Mouse (Mus musculus) lung, postnatal 0 days (tissue): ENCODE measurements around the gene Shd. TPM values are rescaled to one million over a fixed set of nuclear protein-coding genes. Genes with fewer than 3 reads are reported as not detected.
"Not testable (repeated sequence)": the region's sequence is repeated elsewhere in the genome, so short reads cannot be mapped to it uniquely, and the experiment has no call there.

Source experiments
- ATAC-seq: fragments of 200-750 bp; cut with Nextera tagmentation; 2 replicates; pipeline ENCODE4 v1.8.0; 2017; ENCODE audit warnings: moderate library complexity
- DNase-seq: peaks from one replicate; pipeline ENCODE4 v3.0.0-alpha.2; 2016; ENCODE audit warnings: low spot score
- H3K27ac ChIP-seq: fragments of 300-500 bp; sonication (generic); 2 replicates; pipeline ENCODE4 v1.5.1; 2014; ENCODE audit warnings: antibody characterized with exemption, mild to moderate bottlenecking, low read length, mixed read lengths
- H3K27me3 ChIP-seq: fragments of 300-500 bp; sonication (generic); replicated peaks from 2 replicates; pipeline ENCODE4 v1.6.1; 2014; ENCODE audit warnings: low read length, mixed read lengths; ENCODE audit not compliant: insufficient read depth
- H3K36me3 ChIP-seq: fragments of 300-500 bp; sonication (generic); 2 replicates; pipeline ENCODE4 v1.6.1; 2014; ENCODE audit warnings: low read length, mixed read lengths; ENCODE audit not compliant: insufficient read depth
- H3K4me1 ChIP-seq: fragments of 300-500 bp; sonication (generic); 2 replicates; pipeline ENCODE4 v1.6.1; 2014; ENCODE audit warnings: antibody characterized with exemption, low read depth, low read length, mixed read lengths; ENCODE audit not compliant: insufficient read depth
- H3K4me2 ChIP-seq: fragments of 300-500 bp; sonication (generic); replicated peaks from 2 replicates; pipeline ENCODE4 v1.6.1; 2014; ENCODE audit warnings: low read depth, mild to moderate bottlenecking, low read length, moderate library complexity, mixed read lengths
- H3K4me3 ChIP-seq: fragments of 300-500 bp; sonication (generic); 2 replicates; pipeline ENCODE4 v1.5.1; 2014; ENCODE audit warnings: low read depth, low read length
- H3K9ac ChIP-seq: fragments of 300-500 bp; sonication (generic); replicated peaks from 2 replicates; pipeline ENCODE4 v1.6.1; 2014; ENCODE audit warnings: low read depth, mild to moderate bottlenecking
- H3K9me3 ChIP-seq: fragments of 300-500 bp; sonication (generic); 2 replicates; pipeline ENCODE4 v1.6.1; 2016; ENCODE audit warnings: low read length, mixed read lengths
- CTCF ChIP-seq: IDR thresholded peaks from 2 replicates; pipeline ENCODE4 v1.5.1; 2016; ENCODE audit warnings: antibody characterized with exemption, mild to moderate bottlenecking
- EP300 ChIP-seq: IDR thresholded peaks from 2 replicates; pipeline ENCODE4 v1.6.1; 2016; ENCODE audit warnings: antibody characterized with exemption, mild to moderate bottlenecking, control low read depth
- WGBS: fragments of 180-500 bp; shearing (Covaris S2); extraction: QIAGEN DNeasy Blood & Tissue Kit; methylation state at CpG from one replicate; pipeline ENCODE4 v1.1.7; 2014; 5-methylcytosine and 5-hydroxymethylcytosine counted together
- polyA plus RNA-seq: library from polyadenylated mRNA; unstranded; fragments of >200 nt; fragmentation: Nextera tagmentation; extraction: Ambion mirVana; gene quantifications from 2 replicates; pipeline ENCODE4 v1.2.1, GENCODE M21; 2015

Gene Shd
- 3.1 and 3.4 TPM in 2 replicates for polyA plus RNA-seq

GRCm38 (mm10) chr17:55969966-55970891 lies at the start of gene Shd:
Shd (plus strand) TSS chr17:55970467.
- H3K4me1 ChIP-seq = no peaks in the 10 kb centered on the region
- H3K4me3 ChIP-seq = peak within 1 kb of the TSS; percentile 36
- peaks cover 11% of the 10 kb centered on the region for H3K36me3 ChIP-seq
- no peak within 1 kb of the TSS for H3K27ac ChIP-seq
- H3K4me2 ChIP-seq = peak within 1 kb of the TSS; percentile 80
- DNase-seq (no peak), ATAC-seq (peak; percentile 37)
- H3K9me3 ChIP-seq = no peaks in the 10 kb centered on the region
- peak within 1 kb of the TSS; percentile 27 for H3K9ac ChIP-seq
- no peaks in the 10 kb centered on the region for H3K27me3 ChIP-seq
- 11% methylated on average over 52 of the region's 55 CpGs for WGBS
- no peak for TF ChIP-seq EP300
- no peak; the same call in 1 of the 2 replicates for TF ChIP-seq CTCF

DNA sequence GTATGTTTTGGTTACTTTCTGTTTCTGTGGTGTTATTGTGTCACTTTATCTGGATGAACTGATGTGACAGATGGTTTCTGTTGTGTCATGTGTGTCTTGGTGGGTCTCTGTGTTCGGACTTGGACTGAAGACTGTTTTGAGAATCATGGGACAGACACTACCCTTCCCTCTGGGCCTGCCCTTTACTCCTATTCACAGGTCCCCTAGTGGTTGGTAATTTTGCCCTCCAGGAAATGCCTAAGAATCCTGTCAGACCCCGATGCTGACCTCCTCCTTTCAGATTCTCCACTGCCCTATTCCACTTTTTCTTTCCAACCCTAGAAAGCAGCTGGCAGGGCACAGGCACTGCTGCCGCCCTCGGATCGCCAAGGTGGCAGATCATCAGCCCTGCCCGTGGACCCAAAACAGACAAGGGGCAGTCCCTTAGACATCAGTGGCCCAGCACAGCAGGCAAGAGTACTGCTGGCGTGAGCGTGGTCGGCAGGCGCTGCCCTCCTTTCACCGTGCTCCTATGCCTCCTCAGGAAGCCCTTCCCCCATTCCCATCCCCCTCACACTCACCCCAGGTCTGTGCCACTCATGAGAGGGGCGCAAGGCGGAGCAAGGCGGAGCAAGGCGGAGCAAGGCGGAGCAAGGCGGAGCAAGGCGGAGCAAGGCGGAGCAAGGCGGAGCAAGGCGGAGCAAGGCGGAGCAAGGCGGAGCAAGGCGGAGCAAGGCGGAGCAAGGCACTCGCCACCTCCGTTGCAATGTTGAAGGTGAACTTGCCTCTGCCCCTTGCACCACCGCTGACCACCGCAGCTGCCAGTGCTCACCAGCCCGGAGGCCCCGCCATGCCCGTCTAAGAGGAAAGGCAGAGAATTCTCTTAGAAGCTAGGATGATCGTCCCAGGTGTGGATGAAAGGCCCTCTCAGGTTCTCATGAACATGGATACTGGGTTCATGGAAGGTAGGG lies 38.4 kb upstream of the Shd start:
- Histone ChIP-seq H3K27ac (peak overlapping the region; percentile 81), H3K4me1 (no peaks in the 10 kb centered on the region), H3K9me3 (no peaks in the 10 kb centered on the region), H3K4me3 (peak overlapping the region; percentile 61), H3K27me3 (no peaks in the 10 kb centered on the region), H3K36me3 (no peaks in the 10 kb centered on the region), H3K4me2 (peak overlapping the region; percentile 77), H3K9ac (peak overlapping the region; percentile 69)
- DNase-seq (peak; percentile 67), ATAC-seq (peak; percentile 95)
- WGBS = 2% methylated on average over 27 of the region's 33 CpGs
- no peak for TF ChIP-seq EP300
- peak; percentile 55 for TF ChIP-seq CTCF

DNA sequence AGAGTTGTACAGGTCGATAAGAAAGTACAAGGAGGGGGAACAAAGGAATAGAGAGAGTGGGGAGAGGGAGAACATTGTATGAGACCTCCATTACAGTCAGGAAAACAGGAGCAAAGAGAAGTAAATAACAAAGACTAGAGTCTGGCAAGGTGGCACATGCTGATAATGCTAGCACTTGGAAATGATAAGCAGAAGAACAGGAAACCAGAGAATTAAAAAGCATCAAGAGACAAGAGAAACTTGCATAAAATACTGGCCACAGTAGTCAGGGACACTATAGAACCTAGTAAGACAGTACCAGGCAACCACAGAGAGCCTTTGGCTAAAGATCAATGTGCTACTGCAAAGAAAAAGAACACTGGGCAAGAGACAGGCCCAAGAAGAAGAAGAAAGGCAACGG lies 37.6 kb upstream of the Shd start:
- H3K27ac ChIP-seq = no peak overlapping the region
- H3K4me2 ChIP-seq = peak overlapping the region; percentile 77
- TF ChIP-seq EP300 = no peak
- no peak for TF ChIP-seq CTCF
- peak overlapping the region; percentile 61; the same call in 1 of the 2 replicates for H3K4me3 ChIP-seq
- no peaks in the 10 kb centered on the region for H3K4me1 ChIP-seq
- 71% methylated on average over 2 of the region's 2 CpGs for WGBS
- no peaks in the 10 kb centered on the region for H3K36me3 ChIP-seq
- no peaks in the 10 kb centered on the region for H3K9me3 ChIP-seq
- H3K27me3 ChIP-seq = no peaks in the 10 kb centered on the region
- peak overlapping the region; percentile 69; the same call in 1 of the 2 replicates for H3K9ac ChIP-seq
- no peak for ATAC-seq
- no peak for DNase-seq

GRCm38 (mm10) chr17:55933191-55933590 lies 37.1 kb upstream of the Shd start:
- H3K4me1 ChIP-seq = no peaks in the 10 kb centered on the region
- ATAC-seq (no peak), DNase-seq (no peak)
- no peak overlapping the region for H3K4me2 ChIP-seq
- no peaks in the 10 kb centered on the region for H3K9me3 ChIP-seq
- WGBS = 96% methylated on average over 15 of the region's 15 CpGs
- no peaks in the 10 kb centered on the region for H3K27me3 ChIP-seq
- H3K36me3 ChIP-seq = 0 out of 2 replicates have a peak, but pooled peaks cover 2% of the 10 kb centered on the region
- H3K4me3 ChIP-seq = no peak overlapping the region
- no peak for TF ChIP-seq EP300
- TF ChIP-seq CTCF = no peak
- no peak overlapping the region for H3K9ac ChIP-seq
- H3K27ac ChIP-seq = no peak overlapping the region

- peak overlapping the region; percentile 71 for H3K4me2 ChIP-seq
- not testable (repeated sequence) for H3K36me3 ChIP-seq, H3K4me1 ChIP-seq, H3K27me3 ChIP-seq, H3K9me3 ChIP-seq
- H3K9ac ChIP-seq = peak overlapping the region; percentile 58; the same call in 1 of the 2 replicates
- H3K4me3 ChIP-seq = peak overlapping the region; percentile 43
- WGBS = 18% methylated on average over 10 of the region's 10 CpGs
- peak; percentile 78 for TF ChIP-seq EP300
- H3K27ac ChIP-seq = peak overlapping the region; percentile 89
- peak; percentile 74 for DNase-seq
- ATAC-seq = peak; percentile 20
Observed at GRCm38 (mm10) chr17:55944387-55944865, 25.8 kb upstream of the Shd start.

DNA sequence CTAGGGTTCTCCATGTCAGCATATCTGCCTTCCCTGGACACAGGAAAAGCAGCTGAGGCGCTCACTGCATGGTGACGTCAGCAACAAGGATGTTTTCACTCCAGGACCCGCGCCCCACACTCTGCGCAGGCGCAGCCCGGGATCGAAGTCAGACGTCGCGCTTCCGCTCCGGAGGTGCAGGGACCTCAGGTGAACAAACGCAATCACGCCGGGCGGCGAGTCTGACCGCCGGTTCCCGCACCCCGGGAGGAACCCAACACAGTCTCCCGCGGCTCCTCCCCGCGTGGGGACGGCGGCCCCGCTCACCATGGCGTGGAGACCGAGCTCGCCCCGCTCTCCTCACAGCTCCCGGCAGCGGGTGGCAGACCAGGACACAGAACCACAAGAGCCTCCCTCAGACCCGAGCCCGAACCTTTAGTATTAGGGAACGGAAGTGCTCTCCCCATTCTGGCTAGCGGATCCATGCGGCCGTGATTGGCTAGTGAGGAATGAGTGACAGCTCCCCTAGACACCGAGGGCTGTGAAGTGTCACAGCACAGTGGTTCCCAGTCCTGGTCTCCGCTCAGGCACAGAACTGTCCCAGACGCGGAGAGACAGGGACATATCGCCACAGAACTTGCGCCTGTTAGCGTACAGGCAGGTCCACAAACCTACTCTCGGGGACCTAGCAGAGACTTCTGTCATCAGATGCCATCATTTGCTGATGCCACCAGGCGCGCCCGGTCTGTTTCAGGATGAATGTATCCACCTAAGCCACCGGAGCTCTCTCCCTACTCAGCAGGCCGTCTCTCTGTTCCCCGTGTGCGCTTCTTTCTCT lies 25.2 kb upstream of the Shd start:
- H3K4me3 ChIP-seq = peak overlapping the region; percentile 43
- not testable (repeated sequence) for H3K36me3 ChIP-seq, H3K9me3 ChIP-seq, H3K27me3 ChIP-seq, H3K4me1 ChIP-seq
- DNase-seq (peak; percentile 82), ATAC-seq (peak; percentile 97)
- peak overlapping the region; percentile 58 for H3K9ac ChIP-seq
- peak overlapping the region; percentile 89 for H3K27ac ChIP-seq
- WGBS = under 1% methylated on average over 45 of the region's 56 CpGs
- H3K4me2 ChIP-seq = peak overlapping the region; percentile 71
